Mouse (Mus musculus) liver, embryonic 12.5 days (tissue): ENCODE data around the gene Krtap5-2. TPM values are rescaled to one million over a fixed set of nuclear protein-coding genes. Genes with fewer than 3 reads are reported as not detected.
"Not testable (repeated sequence)": the region's sequence is repeated elsewhere in the genome, so short reads cannot be mapped to it uniquely, and the experiment has no call there.

Source experiments
- ATAC-seq: fragments of 200-750 bp; cut with Nextera tagmentation; 2 replicates; pipeline ENCODE4 v1.8.0; 2017; ENCODE audit warnings: moderate number of reproducible peaks, mild to moderate bottlenecking, moderate library complexity
- H3K27ac ChIP-seq: fragments of 300-500 bp; sonication (generic); 2 replicates; pipeline ENCODE4 v1.5.1; 2016; ENCODE audit warnings: mild to moderate bottlenecking
- H3K27me3 ChIP-seq: fragments of 300-500 bp; sonication (generic); replicated peaks from 2 replicates; pipeline ENCODE4 v1.6.1; 2016; ENCODE audit warnings: mild to moderate bottlenecking, moderate library complexity
- H3K36me3 ChIP-seq: fragments of 300-500 bp; sonication (generic); 2 replicates; pipeline ENCODE4 v1.6.1; 2016; ENCODE audit warnings: mild to moderate bottlenecking, moderate library complexity
- H3K4me1 ChIP-seq: fragments of 300-500 bp; sonication (generic); 2 replicates; pipeline ENCODE4 v1.6.1; 2016
- H3K4me2 ChIP-seq: fragments of 300-500 bp; sonication (generic); 2 replicates; pipeline ENCODE4 v1.6.1; 2016; ENCODE audit warnings: mild to moderate bottlenecking, moderate library complexity
- H3K4me3 ChIP-seq: fragments of 300-500 bp; sonication (generic); 2 replicates; pipeline ENCODE4 v1.5.1; 2016; ENCODE audit warnings: mild to moderate bottlenecking, moderate library complexity
- H3K9ac ChIP-seq: fragments of 300-500 bp; sonication (generic); 2 replicates; pipeline ENCODE4 v1.6.1; 2016; ENCODE audit warnings: mild to moderate bottlenecking, moderate library complexity
- H3K9me3 ChIP-seq: fragments of 300-500 bp; sonication (generic); replicated peaks from 2 replicates; pipeline ENCODE4 v1.6.1; 2016; ENCODE audit warnings: mild to moderate bottlenecking, moderate library complexity
- WGBS: fragments of 180-500 bp; shearing (Covaris S2); methylation state at CpG from one replicate; pipeline ENCODE4 v1.1.7; 2016; ENCODE audit not compliant: insufficient replicate concordance; 5-methylcytosine and 5-hydroxymethylcytosine counted together
- polyA plus RNA-seq: library from polyadenylated mRNA; unstranded; fragments of >200 nt; fragmentation: Nextera tagmentation; extraction: Ambion mirVana; gene quantifications from 2 replicates; pipeline ENCODE4 v1.2.1, GENCODE M21; 2016

Gene Krtap5-2
- polyA plus RNA-seq, 1 experiment from 2014 or later, result not detected

DNA sequence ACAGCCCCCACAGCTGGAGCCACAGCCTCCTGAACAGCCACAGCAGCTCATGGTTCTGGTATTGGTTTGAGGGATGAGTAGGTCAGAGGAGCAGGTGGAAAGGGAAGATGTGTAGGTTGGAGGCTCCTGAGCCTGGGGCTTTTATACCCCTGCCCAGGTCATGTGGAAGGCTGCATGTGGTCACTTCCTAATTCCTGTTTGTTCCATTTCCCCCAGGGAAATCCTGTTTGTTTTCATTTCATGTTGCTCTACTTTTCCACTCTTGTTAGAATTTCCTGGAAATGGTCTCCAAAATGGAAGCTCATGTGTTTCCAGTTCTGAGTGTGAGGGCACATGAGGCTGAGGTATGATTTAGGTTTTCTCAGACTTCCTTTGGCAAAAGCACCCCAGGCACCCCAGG, 10.2 kb downstream of the Krtap5-2 start, which contains the start of gene Gm4553:
Gene Gm4553, minus strand, starts transcription at position 101 of the 400 bp plus-strand sequence.
- H3K4me2 ChIP-seq, H3K27ac ChIP-seq, H3K9me3 ChIP-seq, H3K36me3 ChIP-seq, H3K9ac ChIP-seq, H3K4me3 ChIP-seq, H3K27me3 ChIP-seq, H3K4me1 ChIP-seq, ATAC-seq: not testable (repeated sequence)

DNA sequence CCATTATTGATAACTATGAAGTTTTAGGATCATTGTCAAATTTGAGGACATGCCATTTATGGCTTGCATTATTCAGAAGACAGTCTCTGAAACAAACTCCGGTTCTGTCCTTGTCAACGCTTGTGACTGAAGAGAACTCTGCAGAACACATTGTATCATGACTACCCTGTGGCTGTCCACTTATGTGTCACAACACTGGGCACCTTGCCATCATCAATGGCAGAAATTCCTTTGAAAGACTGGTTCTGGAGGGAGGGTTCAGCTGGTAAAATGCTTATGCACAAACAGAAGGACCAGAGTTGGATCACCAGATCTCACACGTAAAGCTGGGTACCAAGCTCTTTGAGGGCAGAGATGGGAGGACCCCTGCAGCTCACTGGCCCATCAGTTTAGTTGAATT, 16.4 kb downstream of the Krtap5-2 start:
- Histone ChIP-seq H3K9ac (no peak overlapping the region), H3K36me3 (no peaks in the 10 kb centered on the region), H3K27ac (no peak overlapping the region), H3K4me1 (no peaks in the 10 kb centered on the region), H3K4me2 (no peak overlapping the region), H3K9me3 (no peaks in the 10 kb centered on the region), H3K4me3 (no peak overlapping the region), H3K27me3 (no peaks in the 10 kb centered on the region)
- 77% methylated on average over 3 of the region's 3 CpGs for WGBS
- ATAC-seq, result no peak

GRCm38 (mm10) chr7:142157013-142157412, 18.8 kb downstream of the Krtap5-2 start, which contains the start of gene Gm29735:
TSS of gene Gm29735 (minus strand) at chr7:142157113.
- 28% methylated on average over 2 of the region's 2 CpGs for WGBS
- H3K9ac ChIP-seq, H3K4me1 ChIP-seq, H3K4me2 ChIP-seq, H3K27me3 ChIP-seq, H3K9me3 ChIP-seq, H3K27ac ChIP-seq, H3K36me3 ChIP-seq, H3K4me3 ChIP-seq, ATAC-seq: not testable (repeated sequence)

DNA sequence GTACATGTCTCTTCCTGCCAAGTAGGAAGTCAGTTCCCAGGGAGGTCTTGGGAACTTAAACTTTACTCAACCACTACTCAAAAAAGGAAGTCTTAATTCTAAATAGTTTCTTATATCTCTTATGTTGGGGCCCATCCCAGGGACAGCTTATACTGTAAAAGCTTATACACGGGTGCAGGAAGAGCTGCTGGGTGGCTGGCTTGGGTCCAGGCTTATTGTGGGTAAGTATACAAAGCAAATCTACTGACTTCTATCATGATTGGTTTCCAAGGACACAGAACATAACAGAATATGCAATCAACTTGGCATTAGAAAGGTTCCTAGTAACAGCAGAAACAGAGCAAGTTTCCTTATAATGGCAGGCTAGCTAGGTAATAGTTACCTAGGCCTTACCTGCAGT, 20.5 kb downstream of the Krtap5-2 start:
- 48% methylated on average over 1 of the region's 1 CpGs for WGBS

DNA sequence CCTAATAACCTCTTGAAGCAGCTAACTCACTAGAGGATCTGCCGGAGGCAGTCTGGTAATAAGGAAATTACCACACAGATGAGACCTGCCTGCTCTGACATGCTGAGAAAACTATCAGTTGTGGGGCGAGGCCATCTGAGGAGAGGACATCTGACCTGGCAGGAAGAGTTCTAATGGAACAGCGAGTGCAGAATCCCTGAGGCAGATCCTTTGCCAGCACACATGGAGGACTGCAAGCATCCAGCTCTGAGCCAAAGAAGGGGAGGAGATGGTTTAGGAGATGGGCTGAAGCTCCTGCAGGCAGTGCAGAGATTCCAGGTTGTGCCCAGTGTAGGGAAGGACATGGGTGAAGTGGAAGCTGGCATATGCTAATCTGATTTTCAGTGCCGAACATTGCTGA, 23.6 kb downstream of the Krtap5-2 start:
- ATAC-seq, result no peak

More for the DNA sequence above, 20.5 kb downstream of the Krtap5-2 start:
- H3K27me3 ChIP-seq, result no peaks in the 10 kb centered on the region
- H3K4me1 ChIP-seq, result no peaks in the 10 kb centered on the region
- H3K27ac ChIP-seq, result no peak overlapping the region
- H3K4me2 ChIP-seq, result no peak overlapping the region
- H3K9me3 ChIP-seq, result no peaks in the 10 kb centered on the region
- H3K9ac ChIP-seq, result no peak overlapping the region
- no peaks in the 10 kb centered on the region for H3K36me3 ChIP-seq
- no peak overlapping the region for H3K4me3 ChIP-seq
- no peak for ATAC-seq

GRCm38 (mm10) chr7:142148633-142149032, 27.2 kb downstream of the Krtap5-2 start:
- Histone ChIP-seq H3K36me3 (no peaks in the 10 kb centered on the region), H3K9ac (no peak overlapping the region), H3K4me3 (no peak overlapping the region), H3K27ac (no peak overlapping the region), H3K4me1 (no peaks in the 10 kb centered on the region), H3K27me3 (0 out of 2 replicates have a peak, but pooled peaks cover 5% of the 10 kb centered on the region), H3K4me2 (no peak overlapping the region), H3K9me3 (no peaks in the 10 kb centered on the region)
- ATAC-seq, result no peak

More for the DNA sequence above, 23.6 kb downstream of the Krtap5-2 start:
- Histone ChIP-seq H3K4me1 (no peaks in the 10 kb centered on the region), H3K4me3 (no peak overlapping the region), H3K9ac (no peak overlapping the region), H3K36me3 (no peaks in the 10 kb centered on the region), H3K27ac (no peak overlapping the region), H3K4me2 (no peak overlapping the region), H3K9me3 (no peaks in the 10 kb centered on the region), H3K27me3 (no peaks in the 10 kb centered on the region)
- WGBS, result 76% methylated on average over 4 of the region's 4 CpGs

- no peaks in the 10 kb centered on the region for H3K36me3 ChIP-seq
- H3K4me3 ChIP-seq, result no peak overlapping the region
- no peak for ATAC-seq
- no peak overlapping the region for H3K27ac ChIP-seq
- no peak overlapping the region for H3K4me2 ChIP-seq
- H3K9me3 ChIP-seq, result no peaks in the 10 kb centered on the region
- H3K9ac ChIP-seq, result no peak overlapping the region
- no peaks in the 10 kb centered on the region for H3K4me1 ChIP-seq
- 0% methylated on average over 1 of the region's 1 CpGs for whole genome bisulfite sequencing
- H3K27me3 ChIP-seq, result 0 out of 2 replicates have a peak, but pooled peaks cover 5% of the 10 kb centered on the region
These were observed 29.8 kb downstream of the Krtap5-2 start for GRCm38 (mm10) chr7:142146033-142146432.

GRCm38 (mm10) chr7:142145413-142145940, 30.3 kb downstream of the Krtap5-2 start:
- no peak overlapping the region for H3K27ac ChIP-seq
- H3K4me2 ChIP-seq, result no peak overlapping the region
- WGBS, result 37% methylated on average over 4 of the region's 4 CpGs
- H3K4me3 ChIP-seq, result no peak overlapping the region
- H3K9ac ChIP-seq, result no peak overlapping the region
- H3K36me3 ChIP-seq, result no peaks in the 10 kb centered on the region
- H3K9me3 ChIP-seq, result no peaks in the 10 kb centered on the region
- no peaks in the 10 kb centered on the region for H3K4me1 ChIP-seq
- no peak for ATAC-seq
- 0 out of 2 replicates have a peak, but pooled peaks cover 5% of the 10 kb centered on the region for H3K27me3 ChIP-seq

DNA sequence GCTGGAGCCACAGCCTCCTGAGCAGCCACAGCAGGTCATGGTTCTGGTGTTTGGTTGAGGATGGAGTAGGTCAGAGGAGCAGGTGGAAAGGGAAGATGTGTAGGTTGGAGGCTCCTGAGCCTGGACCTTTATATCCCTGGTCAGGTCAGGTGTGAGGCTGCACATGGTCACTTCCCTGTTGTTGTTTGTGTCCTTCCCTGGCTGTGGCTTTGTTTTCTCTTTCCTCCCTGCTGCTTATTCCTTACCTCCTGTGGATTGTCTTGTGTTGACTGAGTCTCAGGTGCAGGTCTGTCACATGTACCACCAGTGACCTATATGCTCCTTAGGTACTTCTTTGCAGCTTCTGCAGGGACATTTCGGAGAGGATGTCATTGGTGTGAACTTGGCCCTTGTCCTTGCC, 31.3 kb downstream of the Krtap5-2 start, which contains the start of gene Gm45337:
Gene Gm45337, minus strand, starts transcription at position 101 of the 400 bp plus-strand sequence.
- no peaks in the 10 kb centered on the region for H3K36me3 ChIP-seq
- H3K4me2 ChIP-seq, result no peak within 1 kb of the TSS
- H3K9ac ChIP-seq, result no peak within 1 kb of the TSS
- WGBS, result 33% methylated on average over 1 of the region's 1 CpGs
- H3K4me1 ChIP-seq, result no peaks in the 10 kb centered on the region
- H3K9me3 ChIP-seq, result no peaks in the 10 kb centered on the region
- H3K4me3 ChIP-seq, result no peak within 1 kb of the TSS
- H3K27me3 ChIP-seq, result 0 out of 2 replicates have a peak, but pooled peaks cover 5% of the 10 kb centered on the region
- ATAC-seq, result no peak
- H3K27ac ChIP-seq, result no peak within 1 kb of the TSS

DNA sequence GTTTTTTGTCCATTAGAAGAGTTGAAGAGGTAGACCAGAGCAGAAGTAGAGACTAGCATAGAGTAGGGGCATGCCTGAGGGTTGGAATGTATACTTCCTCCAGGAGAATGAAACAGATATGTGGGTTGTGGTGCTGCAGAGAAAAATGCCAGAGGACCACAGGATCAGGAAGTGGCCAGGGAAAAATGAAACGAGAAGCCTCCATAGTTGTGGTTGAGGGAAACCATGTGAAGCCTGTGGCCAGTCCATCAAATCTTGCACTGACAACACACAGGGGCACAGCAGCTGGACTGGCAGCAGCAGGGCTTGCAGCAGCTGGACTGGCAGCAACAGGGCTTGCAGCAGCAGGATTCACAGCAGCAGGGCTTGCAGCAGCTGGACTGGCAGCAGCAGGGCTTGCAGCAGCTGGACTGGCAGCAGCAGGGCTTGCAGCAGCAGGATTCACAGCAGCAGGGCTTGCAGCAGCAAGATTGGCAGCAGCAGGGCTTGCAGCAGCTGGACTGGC, 32.2 kb downstream of the Krtap5-2 start:
- H3K27ac ChIP-seq, H3K4me3 ChIP-seq, H3K9me3 ChIP-seq, H3K27me3 ChIP-seq, H3K36me3 ChIP-seq, H3K9ac ChIP-seq, H3K4me2 ChIP-seq, ATAC-seq, H3K4me1 ChIP-seq: not testable (repeated sequence)
- WGBS, result 8% methylated on average over 1 of the region's 1 CpGs

- no peak overlapping the region for H3K9ac ChIP-seq
- H3K27ac ChIP-seq, result no peak overlapping the region
- H3K27me3 ChIP-seq, result 0 out of 2 replicates have a peak, but pooled peaks cover 3% of the 10 kb centered on the region
- H3K9me3 ChIP-seq, result no peaks in the 10 kb centered on the region
- H3K36me3 ChIP-seq, result no peaks in the 10 kb centered on the region
- H3K4me1 ChIP-seq, result no peaks in the 10 kb centered on the region
- no peak overlapping the region for H3K4me2 ChIP-seq
- no peak for ATAC-seq
- WGBS, result 11% methylated on average over 1 of the region's 1 CpGs
- no peak overlapping the region for H3K4me3 ChIP-seq
These were observed 35.1 kb downstream of the Krtap5-2 start for GRCm38 (mm10) chr7:142140696-142141095.

GRCm38 (mm10) chr7:142135934-142136333, 39.9 kb downstream of the Krtap5-2 start, which contains the start of gene Gm39115:
TSS of gene Gm39115 (minus strand) at chr7:142136034.
- H3K4me3 ChIP-seq, H3K9me3 ChIP-seq, H3K4me2 ChIP-seq, H3K27ac ChIP-seq, H3K4me1 ChIP-seq, H3K9ac ChIP-seq, H3K36me3 ChIP-seq, ATAC-seq, H3K27me3 ChIP-seq: not testable (repeated sequence)
- WGBS, result 20% methylated on average over 2 of the region's 2 CpGs
